Mouse (Mus musculus): Measurements from ENCODE around the gene Rasgef1b. TPM values are rescaled to one million over a fixed set of nuclear protein-coding genes. Genes with fewer than 3 reads are reported as not detected.
A peak's percentile ranks its signal among the peaks of the same experiment; 100 is the strongest.

The Rasgef1b gene
- total and polyA plus RNA-seq, 3 experiments = 0.17 to 0.26 (median 0.21) TPM

DNA sequence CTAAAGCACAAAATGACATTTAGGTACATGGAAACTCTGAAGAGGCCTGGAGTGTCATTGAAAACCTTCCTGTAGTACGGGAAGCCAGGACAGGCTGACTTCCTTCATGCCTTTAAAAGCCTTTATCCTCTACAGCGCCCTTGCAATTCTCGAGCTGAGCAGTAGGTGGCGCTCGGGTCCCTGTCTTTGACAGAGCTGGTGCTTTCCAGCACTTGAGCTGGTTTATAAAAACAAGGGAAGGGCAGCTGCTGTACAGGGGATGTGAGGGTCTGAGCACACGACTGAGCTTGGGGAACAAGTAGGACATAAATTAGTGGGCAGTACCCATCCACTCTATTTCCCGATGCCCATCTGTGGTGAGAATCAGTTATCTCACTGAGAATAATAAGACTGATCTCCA, 480.4 kb downstream of the Rasgef1b start:
- dilution Hi-C loops (cut with MboI; ENCODE audit: extremely low pct_ligation_motif_present, extremely low pct_unique_long_range_greater_than_20kb, low sequenced_read_pairs) (no loop called here), in situ Hi-C loops (cut with MboI; ENCODE audit: low pct_ligation_motif_present, low pct_unique_long_range_greater_than_20kb, low sequenced_read_pairs) (loop anchor here (5.0 to 10.0 kb wide), 2 partner anchors 46 to 336 kb away; no protein-coding TSS in a partner anchor)
- Histone ChIP-seq H3K4me1 (ENCODE audit: control insufficient read depth in 1 of 2, insufficient read depth in 2 of 2) (peaks cover 0 to 10% of the 10 kb centered on the region in 2 experiments; a peak in 2 of 4 replicates), H3K27me3 (replicated peaks) (peaks cover 9% of the 10 kb centered on the region), H3K79me2 (replicated peaks; ENCODE audit: control insufficient read depth, extremely low read depth, insufficient read depth, poor library complexity, severe bottlenecking) (no peaks in the 10 kb centered on the region), H3K9me3 (replicated peaks; ENCODE audit: low read length) (no peaks in the 10 kb centered on the region), H3K9ac (ENCODE audit: insufficient read depth, low read depth) (no peak overlapping the region), H3K36me3 (replicated peaks in 1 of 2; ENCODE audit: control insufficient read depth in 1 of 2, insufficient read depth in 1 of 2, low read length in 1 of 2) (no peaks in the 10 kb centered on the region), H3K4me2 (ENCODE audit: insufficient read depth, low read depth, poor library complexity, severe bottlenecking) (no peak overlapping the region), H3K4me3 (replicated peaks in 1 of 3; ENCODE audit: low read depth in 2 of 3, low read length in 2 of 3, poor library complexity in 1 of 3) (no peak overlapping the region), H3K27ac (ENCODE audit: insufficient read depth, low read depth) (no peak overlapping the region)
- peak; percentile 88 for DNase-seq (ENCODE audit: extremely low read depth)
- TF ChIP-seq RAD21 (IDR thresholded peaks at IDR 0.05; ENCODE audit: low read depth, low read length) (peak; percentile 85), SMC3 (IDR thresholded peaks at IDR 0.05; ENCODE audit: low read depth, low read length) (peak; percentile 77), USF1 (IDR thresholded peaks at IDR 0.05; ENCODE audit: low read depth, low read length) (no peak), ZC3H11A (IDR thresholded peaks at IDR 0.05; ENCODE audit: low read depth, low read length) (peak; percentile 32; the same call in 1 of the 2 replicates), CTCF (conservative IDR thresholded peaks at IDR 0.05 in 1 of 2, IDR thresholded peaks at IDR 0.05 in 1 of 2; ENCODE audit: low read depth in 2 of 2, low read length in 2 of 2) (peak; percentile 77 to 97), ZKSCAN1 (IDR thresholded peaks at IDR 0.05; ENCODE audit: borderline replicate concordance, low read depth, low read length) (no peak), MYC (IDR thresholded peaks at IDR 0.05; ENCODE audit: low read depth, low read length) (no peak), E2F4 (IDR thresholded peaks at IDR 0.05; ENCODE audit: insufficient replicate concordance, low read depth, low read length) (no peak), NELFE (IDR thresholded peaks at IDR 0.05; ENCODE audit: low read depth, low read length) (no peak)

DNA sequence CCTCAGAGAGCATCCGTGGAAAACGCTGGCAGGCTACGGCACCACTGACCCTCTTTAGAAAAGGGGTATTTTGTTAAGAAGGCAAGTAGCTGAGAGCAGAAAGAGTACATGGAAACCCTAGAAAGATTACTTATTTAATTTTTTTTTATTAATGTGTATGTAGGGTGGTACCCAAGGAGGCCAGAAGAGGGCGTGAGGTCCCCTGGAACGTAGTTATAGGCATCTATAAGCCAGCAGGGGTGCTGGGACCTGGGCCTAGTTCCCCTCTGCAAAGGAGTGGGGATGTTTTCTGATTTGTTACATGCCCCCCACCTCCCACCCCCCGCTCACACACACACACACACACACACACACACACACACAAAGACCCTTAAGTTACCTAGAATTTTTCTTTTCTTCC, 480.9 kb downstream of the Rasgef1b start:
- Histone ChIP-seq H3K9me3 (replicated peaks; ENCODE audit: low read length) (no peaks in the 10 kb centered on the region), H3K4me2 (ENCODE audit: insufficient read depth, low read depth, poor library complexity, severe bottlenecking) (no peak overlapping the region), H3K4me3 (replicated peaks in 1 of 3; ENCODE audit: low read depth in 2 of 3, low read length in 2 of 3, poor library complexity in 1 of 3) (no peak overlapping the region), H3K27ac (ENCODE audit: insufficient read depth, low read depth) (no peak overlapping the region), H3K36me3 (replicated peaks in 1 of 2; ENCODE audit: control insufficient read depth in 1 of 2, insufficient read depth in 1 of 2, low read length in 1 of 2) (no peaks in the 10 kb centered on the region), H3K27me3 (replicated peaks) (peaks cover 9% of the 10 kb centered on the region), H3K9ac (ENCODE audit: insufficient read depth, low read depth) (no peak overlapping the region), H3K79me2 (replicated peaks; ENCODE audit: control insufficient read depth, extremely low read depth, insufficient read depth, poor library complexity, severe bottlenecking) (no peaks in the 10 kb centered on the region), H3K4me1 (ENCODE audit: control insufficient read depth in 1 of 2, insufficient read depth in 2 of 2) (peaks cover 0 to 10% of the 10 kb centered on the region in 2 experiments; a peak in 2 of 4 replicates)
- in situ Hi-C loops (cut with MboI; ENCODE audit: low pct_ligation_motif_present, low pct_unique_long_range_greater_than_20kb, low sequenced_read_pairs) = loop anchor here (5.0 to 10.0 kb wide), 2 partner anchors 46 to 337 kb away; no protein-coding TSS in a partner anchor
- DNase-seq (ENCODE audit: extremely low read depth) = no peak
- dilution Hi-C loops (cut with MboI; ENCODE audit: extremely low pct_ligation_motif_present, extremely low pct_unique_long_range_greater_than_20kb, low sequenced_read_pairs) = no loop called here
- TF ChIP-seq RAD21 (IDR thresholded peaks at IDR 0.05; ENCODE audit: low read depth, low read length) (no peak), ZC3H11A (IDR thresholded peaks at IDR 0.05; ENCODE audit: low read depth, low read length) (no peak), USF1 (IDR thresholded peaks at IDR 0.05; ENCODE audit: low read depth, low read length) (no peak), SIN3A (IDR thresholded peaks at IDR 0.05; ENCODE audit: low read length) (no peak), POLR2AphosphoS2 (IDR thresholded peaks at IDR 0.05; ENCODE audit: low read depth, low read length) (no peak), MAFK (IDR thresholded peaks at IDR 0.05; ENCODE audit: insufficient replicate concordance, low read length) (no peak), JUND (conservative IDR thresholded peaks at IDR 0.05; ENCODE audit: low read depth, low read length) (no peak), MYC (IDR thresholded peaks at IDR 0.05; ENCODE audit: low read depth, low read length) (no peak), PAX5 (IDR thresholded peaks at IDR 0.05; ENCODE audit: low read length) (no peak), TCF12 (IDR thresholded peaks at IDR 0.05; ENCODE audit: low read depth, low read length) (no peak), UBTF (IDR thresholded peaks at IDR 0.05; ENCODE audit: low read depth, low read length) (no peak), CTCF (conservative IDR thresholded peaks at IDR 0.05 in 1 of 2, IDR thresholded peaks at IDR 0.05 in 1 of 2; ENCODE audit: low read depth in 2 of 2, low read length in 2 of 2) (no peak), HCFC1 (IDR thresholded peaks at IDR 0.05; ENCODE audit: low read depth, low read length) (no peak)
